Mouse (Mus musculus) yolk sac, embryonic 10.5 days (tissue): ENCODE data around the gene S100a16.

Source experiments
- DNase-seq: peaks from one replicate; pipeline ENCODE4 v3.0.0-alpha.2; 2017; ENCODE audit warnings: low spot score

The S100a16 gene

GRCm38 (mm10) chr3:90586016-90586643, 49.1 kb downstream of the S100a16 start:
- no peak for DNase-seq

- peak; percentile 22 for DNase-seq
These were observed 49.9 kb downstream of the S100a16 start for GRCm38 (mm10) chr3:90586906-90587305.

GRCm38 (mm10) chr3:90587361-90588101, 50.5 kb downstream of the S100a16 start:
- DNase-seq, result no peak

GRCm38 (mm10) chr3:90589390-90589789, 52.3 kb downstream of the S100a16 start:
- DNase-seq, result no peak

GRCm38 (mm10) chr3:90589947-90590346, 52.9 kb downstream of the S100a16 start, which contains the start of gene S100a2:
Gene S100a2, plus strand, starts transcription at chr3:90590247.
- DNase-seq, result no peak
